15 mouse cellular contexts compared by ENCODE assay signal in genomic region chr1:152356721-152357120, GRCm38 (mm10). TPM values are rescaled to one million over a fixed set of nuclear protein-coding genes. Genes with fewer than 3 reads are reported as not detected.
DNase-seq lines count a peak whose midpoint lies in the region; ATAC-seq and TF ChIP-seq lines count a peak whose summit lies in the region.
"Had no signal": no experiment of that assay in that cellular context is flagged by ENCODE, and none has a peak within 500 bp of the region (broad histone marks: within the 10 kb centered on the region; RNA-seq: fewer than 3 reads in every experiment).

No protein-coding gene starts in this region.

- no peaks in the 10 kb centered on the region for H3K27me3 ChIP-seq in heart, embryonic 12.5 days (replicated peaks)
- H3K27me3 ChIP-seq in lung, postnatal 0 days (replicated peaks; ENCODE audit: insufficient read depth, low read length) = no peaks in the 10 kb centered on the region
- no peaks in the 10 kb centered on the region for H3K27me3 ChIP-seq in cerebellum, adult 2 months (ENCODE audit: control insufficient read depth, insufficient read depth, low read length)
- H3K27me3 ChIP-seq: neural tube, embryonic 15.5 days; Patski had no signal

- no peak for TF ChIP-seq EP300 in lung, postnatal 0 days (IDR thresholded peaks at IDR 0.05)

- no peak for TF ChIP-seq CTCF in lung, postnatal 0 days (IDR thresholded peaks at IDR 0.05)
- TF ChIP-seq CTCF in cerebellum, adult 2 months (IDR thresholded peaks at IDR 0.05; ENCODE audit: borderline replicate concordance, insufficient read depth, low read depth, low read length) = no peak

- intact Hi-C loops in heart, postnatal 36 days (cut with DNase I) = no loop called here

- 49% methylated on average over 4 of the region's 4 CpGs for WGBS in heart, embryonic 12.5 days
- 54% methylated on average over 4 of the region's 4 CpGs for WGBS in lung, postnatal 0 days
- 73% methylated on average over 4 of the region's 4 CpGs for WGBS in cerebellum, adult 2 months

- H3K27ac ChIP-seq in heart, embryonic 12.5 days (ENCODE audit: poor library complexity, severe bottlenecking) = no peak overlapping the region
- no peak overlapping the region for H3K27ac ChIP-seq in lung, postnatal 0 days (ENCODE audit: low read length)
- no peak overlapping the region for H3K27ac ChIP-seq in cerebellum, adult 2 months (ENCODE audit: insufficient read depth, low read length)
- H3K27ac ChIP-seq: hindbrain, embryonic 10.5 days; neural tube, embryonic 15.5 days had no signal

- ATAC-seq in heart, embryonic 12.5 days (ENCODE audit: insufficient number of reproducible peaks, low FRiP score) = no peak
- ATAC-seq in lung, postnatal 0 days = no peak
- ATAC-seq: Patski had no signal

- no peak overlapping the region for H3K4me2 ChIP-seq in heart, embryonic 12.5 days
- no peak overlapping the region for H3K4me2 ChIP-seq in lung, postnatal 0 days (replicated peaks; ENCODE audit: low read depth, low read length)
- H3K4me2 ChIP-seq: midbrain, embryonic 11.5 days; neural tube, embryonic 15.5 days had no signal

- H3K4me3 ChIP-seq in heart, embryonic 12.5 days = no peak overlapping the region
- no peak overlapping the region for H3K4me3 ChIP-seq in lung, postnatal 0 days (ENCODE audit: low read depth, low read length)
- no peak overlapping the region for H3K4me3 ChIP-seq in cerebellum, adult 2 months (replicated peaks; ENCODE audit: insufficient read depth, low read depth, low read length)
- H3K4me3 ChIP-seq: hindbrain, embryonic 10.5 days; neural tube, embryonic 15.5 days had no signal

- no peak for TF ChIP-seq POLR2A in cerebellum, adult 2 months (IDR thresholded peaks at IDR 0.05; ENCODE audit: borderline replicate concordance, insufficient read depth, low read length)

- no peak overlapping the region for H3K9ac ChIP-seq in heart, embryonic 12.5 days
- no peak overlapping the region for H3K9ac ChIP-seq in lung, postnatal 0 days (replicated peaks; ENCODE audit: low read depth)
- H3K9ac ChIP-seq: neural tube, embryonic 15.5 days had no signal

- no peaks in the 10 kb centered on the region for H3K9me3 ChIP-seq in heart, embryonic 12.5 days (replicated peaks)
- no peaks in the 10 kb centered on the region for H3K9me3 ChIP-seq in lung, postnatal 0 days (ENCODE audit: low read length)
- H3K9me3 ChIP-seq: hindbrain, embryonic 10.5 days; neural tube, embryonic 15.5 days had no signal

- DNase-seq in heart, adult 18-20 months = peak; percentile 37 to 47
- DNase-seq in brain, adult 2 months (ENCODE audit: low read depth, low spot score) = peak; percentile 34
- DNase-seq in heart, postnatal 36 days = peak; percentile 15 to 25
- peak; percentile 33 for DNase-seq in lung, postnatal 0 days (ENCODE audit: low spot score)
- DNase-seq in spleen, postnatal 14 days (ENCODE audit: low spot score in 2 of 2) = no peak
- DNase-seq in cerebellum, adult 2 months = no peak
- DNase-seq in neural tube, embryonic 10.5 days (ENCODE audit: extremely low spot score, low spot score) = no peak
- DNase-seq: cerebellum, postnatal 25 days; gastrocnemius, postnatal 25 days; liver had no signal

- no peaks in the 10 kb centered on the region for H3K4me1 ChIP-seq in heart, embryonic 12.5 days (replicated peaks)
- no peaks in the 10 kb centered on the region for H3K4me1 ChIP-seq in lung, postnatal 0 days (ENCODE audit: insufficient read depth, low read depth, low read length)
- no peaks in the 10 kb centered on the region for H3K4me1 ChIP-seq in cerebellum, adult 2 months (ENCODE audit: control insufficient read depth, insufficient read depth, low read length)
- H3K4me1 ChIP-seq: hindbrain, embryonic 10.5 days; neural tube, embryonic 15.5 days had no signal

- no peaks in the 10 kb centered on the region for H3K36me3 ChIP-seq in heart, embryonic 12.5 days
- H3K36me3 ChIP-seq in lung, postnatal 0 days (ENCODE audit: insufficient read depth, low read length) = no peaks in the 10 kb centered on the region
- H3K36me3 ChIP-seq: hindbrain, embryonic 10.5 days; neural tube, embryonic 15.5 days had no signal

RNA-seq across cellular contexts. Expression of gene Tsen15, which starts 29.8 kb away (rescaled TPM):
- total RNA-seq in heart, adult 18-20 months (2021) = 10 to 100 TPM; 21.0 to 21.5 TPM
- 64.2 and 64.6 TPM in 2 replicates for polyA plus RNA-seq in heart, embryonic 12.5 days (2016; fragmentation: Nextera tagmentation; extraction: Ambion mirVana)
- total RNA-seq in heart, postnatal 36 days (2021) = 10 to 100 TPM; 15.2 to 20.2 TPM
- 35.9 and 36.6 TPM in 2 replicates for polyA plus RNA-seq in lung, postnatal 0 days (2015; fragmentation: Nextera tagmentation; extraction: Ambion mirVana)
- 46.9 and 47.6 TPM in 2 replicates for polyA plus RNA-seq in cerebellum, adult 2 months (2012; rRNA removed)

RNA-seq across cellular contexts. Expression of gene Colgalt2, which starts 42.9 kb away (rescaled TPM):
- total RNA-seq in heart, adult 18-20 months (2021) = 1 to 10 TPM; 3.0 to 3.2 TPM
- polyA plus RNA-seq in heart, embryonic 12.5 days (2016; fragmentation: Nextera tagmentation; extraction: Ambion mirVana) = 5.5 TPM in 2 replicates
- 1 to 10 TPM; 3.3 to 3.7 TPM for total RNA-seq in heart, postnatal 36 days (2021)
- 3.3 and 3.6 TPM in 2 replicates for polyA plus RNA-seq in lung, postnatal 0 days (2015; fragmentation: Nextera tagmentation; extraction: Ambion mirVana)
- polyA plus RNA-seq in cerebellum, adult 2 months (2012; rRNA removed) = 2.9 and 3.6 TPM in 2 replicates
- polyA plus RNA-seq: Patski had no signal

Comparison
In these comparisons a context has a peak if more than half of its experiments do, and no peak if none do; other contexts are left out.
1. DNase-seq: peak in heart, adult 18-20 months (2 of 2), brain, adult 2 months (single experiment), heart, postnatal 36 days (2 of 2) and lung, postnatal 0 days (single experiment); none in spleen, postnatal 14 days (0 of 2), cerebellum, adult 2 months (0 of 2) and neural tube, embryonic 10.5 days (single experiment).